Mouse (Mus musculus) thymus, postnatal 36 days (tissue): ENCODE data around the gene Robo3.

Experiments used
- DNase-seq, 2 experiments: peaks; one replicate each; pipeline ENCODE4 v3.0.0; 2022; ENCODE audit warnings: mixed read lengths in 2 of 2

Robo3 gene

GRCm38 (mm10) chr9:37367301-37368080 is 65.6 kb downstream of the Robo3 start, which contains the start of gene Hepacam:
Gene Hepacam, plus strand, starts transcription at chr9:37367351.
- DNase-seq, result no peak

GRCm38 (mm10) chr9:37365706-37366105 is 67.3 kb downstream of the Robo3 start:
- DNase-seq, result no peak
